Mouse (Mus musculus) midbrain, embryonic 13.5 days (tissue): ENCODE data around the gene Ipo5. TPM values are rescaled to one million over a fixed set of nuclear protein-coding genes. Genes with fewer than 3 reads are reported as not detected.

Source experiments
- ATAC-seq: fragments of 200-750 bp; cut with Nextera tagmentation; 2 replicates; pipeline ENCODE4 v1.8.0; 2017; ENCODE audit warnings: mild to moderate bottlenecking, moderate TSS enrichment, moderate library complexity
- H3K27ac ChIP-seq: fragments of 300-500 bp; sonication (generic); 2 replicates; pipeline ENCODE4 v1.5.1; 2015; ENCODE audit warnings: inconsistent platforms, mild to moderate bottlenecking, moderate library complexity
- H3K27me3 ChIP-seq: fragments of 300-500 bp; sonication (generic); 2 replicates; pipeline ENCODE4 v1.6.1; 2015; ENCODE audit warnings: mild to moderate bottlenecking, inconsistent platforms
- H3K36me3 ChIP-seq: fragments of 300-500 bp; sonication (generic); 2 replicates; pipeline ENCODE4 v1.6.1; 2015; ENCODE audit warnings: mild to moderate bottlenecking, inconsistent platforms
- H3K4me1 ChIP-seq: fragments of 300-500 bp; sonication (generic); replicated peaks from 2 replicates; pipeline ENCODE4 v1.6.1; 2015; ENCODE audit warnings: inconsistent platforms
- H3K4me2 ChIP-seq: fragments of 300-500 bp; sonication (generic); replicated peaks from 2 replicates; pipeline ENCODE4 v1.6.1; 2015; ENCODE audit warnings: moderate library complexity, mild to moderate bottlenecking, inconsistent platforms
- H3K4me3 ChIP-seq: fragments of 300-500 bp; sonication (generic); replicated peaks from 2 replicates; pipeline ENCODE4 v1.5.1; 2015; ENCODE audit warnings: mild to moderate bottlenecking, inconsistent platforms
- H3K9ac ChIP-seq: fragments of 300-500 bp; sonication (generic); replicated peaks from 2 replicates; pipeline ENCODE4 v1.6.1; 2015; ENCODE audit warnings: mild to moderate bottlenecking, inconsistent platforms
- H3K9me3 ChIP-seq: fragments of 300-500 bp; sonication (generic); 2 replicates; pipeline ENCODE4 v1.6.1; 2016; ENCODE audit warnings: mild to moderate bottlenecking, inconsistent platforms
- WGBS: fragments of 180-500 bp; shearing (Covaris S2); methylation state at CpG from one replicate; pipeline ENCODE4 v1.1.7; 2015; 5-methylcytosine and 5-hydroxymethylcytosine counted together
- polyA plus RNA-seq: library from polyadenylated mRNA; unstranded; fragments of >200 nt; fragmentation: Nextera tagmentation; extraction: Ambion mirVana; gene quantifications from 2 replicates; pipeline ENCODE4 v1.2.1, GENCODE M21; 2015

The Ipo5 gene
- polyA plus RNA-seq, 1 experiment from 2014 or later: 70.2 TPM

DNA sequence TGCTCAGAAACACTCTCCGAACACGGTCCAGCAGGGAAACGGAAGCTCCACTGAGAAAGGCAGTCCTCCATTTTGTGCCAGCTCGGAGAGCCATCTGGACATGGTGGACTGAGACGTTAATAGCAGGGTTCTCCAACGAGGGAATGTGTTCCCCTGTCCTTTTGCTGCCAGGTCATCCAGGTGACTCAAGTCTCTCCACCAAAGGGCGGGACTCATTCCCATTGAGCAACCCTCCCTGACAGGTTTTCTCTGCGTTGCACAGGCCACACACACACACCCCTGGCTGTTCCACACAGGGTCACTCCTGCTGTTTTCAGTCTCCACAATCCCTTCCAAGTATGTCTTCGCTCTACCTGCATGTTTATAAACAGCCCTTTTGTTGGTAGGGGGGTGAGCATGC is 30.0 kb upstream of the Ipo5 start:
- 93% methylated on average over 9 of the region's 9 CpGs for WGBS
- Histone ChIP-seq H3K36me3 (no peaks in the 10 kb centered on the region), H3K9ac (no peak overlapping the region), H3K4me2 (no peak overlapping the region), H3K4me1 (peaks cover 7% of the 10 kb centered on the region; the same call in 1 of the 2 replicates), H3K27ac (no peak overlapping the region), H3K27me3 (no peaks in the 10 kb centered on the region), H3K9me3 (no peaks in the 10 kb centered on the region), H3K4me3 (no peak overlapping the region)
- no peak for ATAC-seq

DNA sequence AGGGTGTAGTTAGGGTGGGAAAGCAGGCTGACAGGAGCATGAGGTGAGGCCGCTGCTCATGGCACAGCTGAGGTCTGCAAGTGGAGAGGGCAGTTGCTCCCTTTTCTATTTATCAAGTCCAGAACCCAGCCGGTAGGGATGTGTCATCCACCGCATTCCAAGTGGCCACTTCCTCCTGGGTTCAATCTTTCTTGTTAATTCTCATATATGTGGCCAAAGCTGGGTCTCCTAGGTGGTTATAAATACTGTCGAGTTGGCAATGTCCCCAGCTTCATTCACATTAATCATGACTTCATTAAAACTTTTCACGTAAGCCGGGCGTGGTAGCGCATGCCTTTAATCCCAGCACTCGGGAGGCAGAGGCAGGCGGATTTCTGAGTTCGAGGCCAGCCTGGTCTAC is 22.3 kb upstream of the Ipo5 start:
- Histone ChIP-seq H3K36me3 (no peaks in the 10 kb centered on the region), H3K4me3 (no peak overlapping the region), H3K9me3 (no peaks in the 10 kb centered on the region), H3K4me2 (no peak overlapping the region), H3K4me1 (no peaks in the 10 kb centered on the region), H3K9ac (no peak overlapping the region), H3K27me3 (no peaks in the 10 kb centered on the region), H3K27ac (no peak overlapping the region)
- no peak for ATAC-seq
- 92% methylated on average over 11 of the region's 11 CpGs for WGBS

DNA sequence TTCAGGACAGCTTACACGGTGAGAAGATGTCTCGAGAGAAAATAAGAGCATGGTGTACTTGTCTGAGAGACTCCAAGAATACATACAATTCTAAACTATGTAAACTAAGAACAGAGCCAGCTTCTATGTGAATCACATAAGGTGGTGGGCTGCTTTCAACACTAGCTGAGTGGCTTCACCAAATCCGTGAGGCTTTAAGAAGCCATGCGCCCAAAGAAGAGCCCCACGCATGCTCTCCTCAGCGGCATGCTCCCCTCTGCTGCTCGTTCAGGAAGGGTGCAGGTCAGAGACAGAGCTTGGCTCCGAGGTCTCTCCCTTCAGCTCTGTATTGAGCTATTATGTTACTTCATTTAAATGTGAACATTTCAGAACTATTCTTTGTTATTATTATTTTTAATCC is 18.7 kb upstream of the Ipo5 start:
- H3K9ac ChIP-seq: no peak overlapping the region
- no peak overlapping the region for H3K27ac ChIP-seq
- no peak for ATAC-seq
- 74% methylated on average over 8 of the region's 8 CpGs for WGBS
- no peak overlapping the region for H3K4me2 ChIP-seq
- H3K4me3 ChIP-seq: no peak overlapping the region
- H3K27me3 ChIP-seq: no peaks in the 10 kb centered on the region
- no peaks in the 10 kb centered on the region for H3K36me3 ChIP-seq
- H3K9me3 ChIP-seq: no peaks in the 10 kb centered on the region
- no peaks in the 10 kb centered on the region for H3K4me1 ChIP-seq

DNA sequence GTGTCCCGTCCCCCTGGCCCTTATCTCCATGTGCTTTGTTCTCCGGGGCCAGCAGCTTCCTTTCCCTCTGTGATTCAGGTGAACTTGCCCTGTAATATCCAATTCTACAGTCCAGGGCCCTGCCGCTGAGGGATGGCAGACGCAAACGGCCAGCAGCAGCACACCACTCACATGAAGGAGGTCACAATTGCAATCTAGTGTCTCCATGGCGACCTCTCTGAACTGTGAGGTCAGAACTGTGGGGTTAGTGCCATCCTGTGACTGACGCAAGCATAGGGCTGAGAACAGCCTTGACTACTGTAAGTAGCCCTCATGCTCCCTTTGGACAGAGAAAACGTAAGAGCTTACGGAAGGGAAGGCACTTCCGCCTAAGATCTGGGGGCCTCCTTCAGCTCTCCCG is 14.4 kb upstream of the Ipo5 start:
- H3K4me2 ChIP-seq: no peak overlapping the region
- H3K9ac ChIP-seq: no peak overlapping the region
- no peak overlapping the region for H3K27ac ChIP-seq
- ATAC-seq: no peak
- H3K36me3 ChIP-seq: no peaks in the 10 kb centered on the region
- WGBS: 80% methylated on average over 11 of the region's 11 CpGs
- no peaks in the 10 kb centered on the region for H3K9me3 ChIP-seq
- no peaks in the 10 kb centered on the region for H3K27me3 ChIP-seq
- no peaks in the 10 kb centered on the region for H3K4me1 ChIP-seq
- H3K4me3 ChIP-seq: no peak overlapping the region

DNA sequence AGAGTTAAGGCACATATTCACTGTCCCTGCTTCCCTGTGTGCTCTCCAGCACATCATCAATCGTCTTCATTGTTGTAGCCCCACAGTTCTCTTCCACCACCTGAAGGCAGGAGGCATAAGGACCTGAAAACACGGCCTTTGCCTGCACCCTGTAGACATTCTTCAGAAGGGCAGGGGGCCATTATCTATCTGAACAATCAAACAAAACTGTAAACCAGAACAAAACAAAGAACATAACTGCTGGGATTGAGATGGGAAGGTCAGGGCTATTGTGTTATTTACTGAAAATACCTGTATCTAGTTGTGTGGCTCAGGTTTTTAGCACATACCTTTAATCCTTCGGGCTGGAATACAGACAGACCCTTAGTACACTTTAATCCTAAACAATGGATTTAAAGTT is 12.1 kb upstream of the Ipo5 start:
- Histone ChIP-seq H3K9me3 (no peaks in the 10 kb centered on the region), H3K36me3 (no peaks in the 10 kb centered on the region), H3K9ac (no peak overlapping the region), H3K4me1 (no peaks in the 10 kb centered on the region), H3K4me3 (no peak overlapping the region), H3K27me3 (no peaks in the 10 kb centered on the region), H3K27ac (no peak overlapping the region), H3K4me2 (no peak overlapping the region)
- ATAC-seq: no peak
- WGBS: 84% methylated on average over 3 of the region's 3 CpGs

DNA sequence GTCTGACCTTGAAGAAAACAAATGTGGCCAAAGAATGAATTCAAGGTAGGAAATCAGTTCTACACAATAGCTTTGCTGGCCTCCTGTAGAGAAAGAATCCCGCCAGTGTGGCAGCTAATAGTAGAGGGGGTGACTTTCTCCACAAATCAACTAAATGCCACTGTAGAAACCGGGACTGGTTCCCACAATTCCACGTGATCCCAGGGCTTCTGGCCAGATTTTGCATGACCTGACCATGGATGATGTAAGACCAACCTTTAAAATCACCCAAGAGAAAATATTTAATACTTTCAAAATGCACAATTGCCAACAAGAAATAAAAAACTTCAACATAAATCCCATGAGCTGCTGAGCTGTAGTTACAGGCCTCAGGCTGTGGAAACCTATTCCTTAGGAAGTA is 1.6 kb upstream of the Ipo5 start:
- WGBS: 44% methylated on average over 3 of the region's 3 CpGs
- H3K4me1 ChIP-seq: peaks cover 19% of the 10 kb centered on the region
- no peak for ATAC-seq

DNA sequence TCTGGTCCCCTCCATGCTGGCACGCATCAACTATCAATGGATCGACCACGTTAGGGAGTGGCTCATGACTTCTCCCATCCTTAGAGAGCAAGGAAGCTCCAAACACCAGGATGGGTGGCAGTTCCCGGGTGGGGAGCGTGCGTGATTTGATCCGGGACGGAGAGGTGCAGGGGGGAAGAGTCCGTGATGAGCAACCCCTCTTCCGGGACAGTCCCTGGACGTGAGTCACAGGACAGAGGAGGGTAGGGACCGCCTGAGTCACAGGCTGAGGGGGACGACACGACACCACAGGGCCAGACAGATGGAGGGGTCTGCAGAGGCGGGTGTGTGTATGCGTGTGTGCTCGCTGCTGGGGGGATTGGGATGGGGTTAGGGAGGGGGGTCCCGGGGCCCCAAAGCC is 704 bp upstream of the Ipo5 start:
- Histone ChIP-seq H3K4me3 (peak overlapping the region; percentile 83), H3K27ac (peak overlapping the region; percentile 85), H3K4me2 (peak overlapping the region; percentile 72), H3K4me1 (peaks cover 19% of the 10 kb centered on the region), H3K9ac (peak overlapping the region; percentile 90), H3K36me3 (no peaks in the 10 kb centered on the region), H3K27me3 (no peaks in the 10 kb centered on the region), H3K9me3 (no peaks in the 10 kb centered on the region)
- peak; percentile 90 for ATAC-seq
- WGBS: 0% methylated on average over 18 of the region's 18 CpGs

More for the DNA sequence above, 1.6 kb upstream of the Ipo5 start:
- H3K27me3 ChIP-seq: no peaks in the 10 kb centered on the region
- no peak overlapping the region for H3K9ac ChIP-seq
- H3K4me3 ChIP-seq: no peak overlapping the region
- no peak overlapping the region for H3K4me2 ChIP-seq
- H3K9me3 ChIP-seq: no peaks in the 10 kb centered on the region
- no peak overlapping the region for H3K27ac ChIP-seq
- H3K36me3 ChIP-seq: no peaks in the 10 kb centered on the region

DNA sequence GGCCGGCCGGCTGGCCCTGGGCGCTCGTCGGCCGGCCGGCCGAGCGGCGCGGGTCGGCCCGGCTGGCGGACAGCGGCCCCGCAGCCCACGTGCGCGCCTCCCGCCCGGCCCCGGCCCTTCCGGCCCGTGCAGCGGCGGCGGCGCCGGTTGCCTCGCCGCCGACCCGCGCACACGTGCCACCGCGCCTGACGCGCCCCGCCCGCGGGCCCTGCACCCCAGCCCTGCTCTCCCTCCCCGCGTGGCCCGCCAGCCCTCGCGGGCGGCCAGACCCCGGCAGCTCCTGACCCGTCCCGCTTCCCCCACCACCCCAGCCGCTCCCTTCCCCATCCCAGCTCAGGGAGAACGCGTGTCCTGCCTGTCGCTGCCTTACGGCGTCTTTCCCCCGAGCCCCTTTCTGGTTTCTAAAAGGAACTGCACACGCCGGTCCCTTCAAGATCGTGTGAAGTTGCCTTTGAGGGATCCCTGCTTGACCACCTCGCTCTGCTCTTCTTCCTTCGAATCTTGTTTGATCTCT is 421 bp downstream of the Ipo5 start:
- Histone ChIP-seq H3K4me1 (peaks cover 19% of the 10 kb centered on the region), H3K27ac (peak overlapping the region; percentile 92), H3K9ac (peak overlapping the region; percentile 82), H3K4me2 (peak overlapping the region; percentile 82), H3K36me3 (no peaks in the 10 kb centered on the region), H3K9me3 (no peaks in the 10 kb centered on the region), H3K27me3 (no peaks in the 10 kb centered on the region), H3K4me3 (peak overlapping the region; percentile 83)
- WGBS: under 1% methylated on average over 32 of the region's 63 CpGs
- ATAC-seq: peak; percentile 59

DNA sequence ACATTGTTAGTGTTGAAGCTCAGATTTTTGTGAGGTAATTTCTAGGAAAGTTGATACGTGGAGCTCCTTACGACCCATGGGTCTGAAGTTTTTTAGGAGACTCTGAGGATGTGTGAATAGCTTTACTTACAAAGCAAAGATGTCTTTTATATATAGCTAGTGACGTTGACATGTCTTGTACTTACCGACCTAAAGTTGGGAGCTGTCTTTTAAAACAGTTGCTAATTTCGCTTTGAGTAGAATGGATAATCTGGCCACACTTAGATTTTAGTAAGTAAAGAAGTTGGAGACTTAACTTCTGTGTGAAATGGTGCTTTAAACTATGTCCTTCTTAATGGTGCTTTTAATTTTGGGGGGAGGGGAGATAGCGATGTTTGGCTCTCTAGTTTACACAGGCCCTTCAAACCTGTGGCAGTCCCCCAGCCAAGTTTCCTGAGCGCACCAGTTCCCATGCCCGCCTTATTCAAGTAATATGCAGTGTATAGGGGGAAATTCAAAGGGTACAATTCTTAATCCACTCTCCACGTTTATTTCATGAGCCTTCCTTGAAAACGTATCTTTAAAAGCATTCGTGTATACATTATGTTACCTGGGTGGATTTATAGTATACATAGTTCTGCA is 1.2 kb downstream of the Ipo5 start:
- 4% methylated on average over 11 of the region's 11 CpGs for WGBS
- no peak for ATAC-seq
- H3K27ac ChIP-seq: no peak overlapping the region
- peak overlapping the region; percentile 82 for H3K9ac ChIP-seq
- no peaks in the 10 kb centered on the region for H3K36me3 ChIP-seq
- H3K4me3 ChIP-seq: peak overlapping the region; percentile 83
- peaks cover 19% of the 10 kb centered on the region for H3K4me1 ChIP-seq
- H3K9me3 ChIP-seq: no peaks in the 10 kb centered on the region
- H3K27me3 ChIP-seq: no peaks in the 10 kb centered on the region
- H3K4me2 ChIP-seq: peak overlapping the region; percentile 82

DNA sequence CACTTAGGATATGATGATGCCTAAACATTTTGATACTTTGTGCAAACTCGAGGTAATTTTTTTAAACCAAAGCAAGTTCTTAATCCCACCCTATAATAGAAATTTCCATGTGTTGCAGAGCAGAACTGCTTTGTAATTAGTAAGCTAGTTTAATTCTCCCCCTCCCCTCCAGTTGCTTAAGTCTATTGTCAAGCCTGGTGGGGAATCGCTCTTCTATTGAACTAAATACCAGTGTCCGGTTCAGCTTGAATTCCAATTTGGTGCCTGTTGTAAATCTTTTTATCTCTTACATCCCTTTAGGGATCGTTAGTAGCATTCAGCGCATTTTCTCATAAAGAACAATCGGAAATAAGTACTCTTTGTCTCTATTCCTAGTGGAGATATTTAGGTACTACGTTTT is 1.9 kb downstream of the Ipo5 start:
- peaks cover 19% of the 10 kb centered on the region for H3K4me1 ChIP-seq
- H3K36me3 ChIP-seq: peaks cover 2% of the 10 kb centered on the region; the same call in 1 of the 2 replicates
- H3K4me3 ChIP-seq: peak overlapping the region; percentile 83
- H3K9ac ChIP-seq: no peak overlapping the region; the same call in 1 of the 2 replicates
- no peaks in the 10 kb centered on the region for H3K27me3 ChIP-seq
- no peak overlapping the region for H3K27ac ChIP-seq
- H3K4me2 ChIP-seq: peak overlapping the region; percentile 82
- 6% methylated on average over 7 of the region's 7 CpGs for WGBS
- H3K9me3 ChIP-seq: no peaks in the 10 kb centered on the region
- no peak for ATAC-seq

DNA sequence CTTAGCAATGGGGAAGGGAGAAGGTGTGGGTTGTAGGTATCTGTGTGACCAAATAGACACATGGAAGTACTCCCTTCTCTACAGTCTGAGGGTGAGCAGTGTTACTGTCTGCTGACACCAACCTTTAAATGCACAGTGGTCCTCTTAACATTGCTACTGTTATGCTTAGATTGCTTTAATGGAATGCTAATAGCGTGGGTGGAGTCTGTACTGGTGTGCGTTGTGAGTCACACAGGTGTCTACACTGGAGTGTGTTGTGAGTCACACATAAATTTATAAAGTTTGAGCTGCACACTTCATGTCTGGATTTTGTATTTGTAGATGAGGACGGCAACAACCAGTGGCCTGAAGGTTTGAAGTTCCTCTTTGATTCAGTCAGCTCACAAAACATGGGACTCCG is 10.8 kb downstream of the Ipo5 start:
- 95% methylated on average over 4 of the region's 4 CpGs for WGBS
- Histone ChIP-seq H3K9ac (no peak overlapping the region), H3K9me3 (no peaks in the 10 kb centered on the region), H3K27ac (no peak overlapping the region), H3K4me2 (no peak overlapping the region), H3K27me3 (no peaks in the 10 kb centered on the region), H3K4me3 (no peak overlapping the region), H3K36me3 (peaks cover 74% of the 10 kb centered on the region), H3K4me1 (no peaks in the 10 kb centered on the region)
- ATAC-seq: no peak

DNA sequence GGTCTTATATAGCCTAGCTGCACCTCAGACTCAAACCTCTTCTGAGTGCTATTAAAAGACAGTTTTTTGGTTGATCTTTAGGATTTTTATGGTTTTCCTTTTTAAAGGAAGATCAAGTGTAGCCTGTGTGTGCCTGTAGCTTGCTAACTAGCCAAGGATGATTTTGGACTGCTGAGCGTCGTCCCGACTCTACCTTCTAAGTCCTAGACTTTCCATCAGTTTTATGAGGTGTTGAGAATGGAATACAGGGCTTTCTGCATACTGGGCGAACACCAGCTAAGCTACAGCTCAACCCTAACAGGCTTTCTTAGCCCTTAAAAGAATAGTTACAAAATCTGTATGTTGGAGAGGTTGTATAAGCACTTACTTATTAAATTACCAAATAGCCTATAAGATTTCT is 13.0 kb downstream of the Ipo5 start:
- Histone ChIP-seq H3K27me3 (no peaks in the 10 kb centered on the region), H3K9ac (no peak overlapping the region), H3K36me3 (peaks cover 88% of the 10 kb centered on the region), H3K9me3 (no peaks in the 10 kb centered on the region), H3K4me3 (no peak overlapping the region), H3K27ac (no peak overlapping the region), H3K4me1 (no peaks in the 10 kb centered on the region), H3K4me2 (no peak overlapping the region)
- no peak for ATAC-seq
- 94% methylated on average over 4 of the region's 4 CpGs for WGBS
